9 mouse cellular contexts compared by ENCODE assay signal in the genomic region with DNA sequence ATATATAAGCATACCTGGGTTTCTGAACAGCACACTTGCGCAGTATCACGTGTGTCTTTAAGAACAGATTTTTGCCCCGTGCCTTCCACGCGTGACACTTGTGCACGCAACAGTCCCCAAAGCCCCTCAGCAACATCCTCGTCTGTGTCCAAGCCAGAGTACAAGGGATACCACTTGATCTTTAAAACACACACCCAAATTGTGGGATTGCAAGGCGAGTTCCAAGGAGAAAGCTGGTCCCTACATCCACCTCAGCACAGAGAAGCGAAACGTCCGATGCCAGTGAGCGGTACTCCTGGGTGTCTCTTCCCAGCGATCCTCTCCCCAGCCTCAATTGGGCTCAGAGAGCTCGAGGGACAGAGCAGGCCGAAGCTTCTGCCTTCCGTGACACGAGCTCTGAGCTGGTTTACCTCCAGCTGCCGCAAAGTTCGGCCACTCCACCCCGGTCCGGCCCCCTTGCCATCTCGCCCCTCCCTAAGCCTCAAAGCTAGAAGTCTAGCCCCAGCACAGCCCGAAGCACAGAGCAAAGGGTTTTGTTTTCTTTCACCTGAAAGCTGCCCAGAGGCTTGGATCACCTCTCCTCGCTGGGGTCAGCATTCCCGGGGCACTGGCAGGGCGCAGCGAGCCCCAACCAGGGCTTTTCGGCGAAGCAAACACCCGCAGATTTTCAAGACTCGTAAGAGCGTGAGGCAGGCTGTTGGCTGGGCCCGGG. TPM values are rescaled to one million over a fixed set of nuclear protein-coding genes. Genes with fewer than 3 reads are reported as not detected.
A peak's percentile ranks its signal among the peaks of the same experiment; 100 is the strongest.
DNase-seq lines count a peak whose midpoint lies in the region; ATAC-seq and TF ChIP-seq lines count a peak whose summit lies in the region.
"Had no signal": no experiment of that assay in that cellular context is flagged by ENCODE, and none has a peak within 500 bp of the region (broad histone marks: within the 10 kb centered on the region; RNA-seq: fewer than 3 reads in every experiment).

No protein-coding gene starts in this region.

- 3% methylated on average over 33 of the region's 33 CpGs for WGBS in kidney, embryonic 14.5 days
- 2% methylated on average over 33 of the region's 33 CpGs for WGBS in hindbrain, postnatal 0 days
- 1% methylated on average over 33 of the region's 33 CpGs for WGBS in neural tube, embryonic 11.5 days

- peak overlapping the region; percentile 44 for H3K4me3 ChIP-seq in kidney, embryonic 14.5 days (ENCODE audit: low read length)
- H3K4me3 ChIP-seq in hindbrain, postnatal 0 days (ENCODE audit: low read length) = peak overlapping the region; percentile 36
- peak overlapping the region; percentile 33 for H3K4me3 ChIP-seq in neural tube, embryonic 11.5 days (ENCODE audit: low read depth, low read length)

- peaks cover 87% of the 10 kb centered on the region for H3K27me3 ChIP-seq in kidney, embryonic 14.5 days (ENCODE audit: control insufficient read depth, insufficient read depth, low read length)
- peaks cover 72% of the 10 kb centered on the region for H3K27me3 ChIP-seq in hindbrain, postnatal 0 days (ENCODE audit: insufficient read depth, low read length)
- H3K27me3 ChIP-seq in neural tube, embryonic 11.5 days (ENCODE audit: control insufficient read depth, insufficient read depth, low read length) = peaks cover 94% of the 10 kb centered on the region

- ATAC-seq in kidney, embryonic 14.5 days (ENCODE audit: low FRiP score, low TSS enrichment) = no peak
- ATAC-seq in hindbrain, postnatal 0 days = no peak
- ATAC-seq in neural tube, embryonic 11.5 days (ENCODE audit: insufficient read depth, low FRiP score, low TSS enrichment) = no peak
- no peak for ATAC-seq in activated CD4-positive, CD25-positive, alpha-beta regulatory T cell, adult 4 months

- no peak overlapping the region for H3K9ac ChIP-seq in kidney, embryonic 14.5 days (ENCODE audit: low read depth, low read length)
- H3K9ac ChIP-seq in hindbrain, postnatal 0 days (replicated peaks; ENCODE audit: low read length) = 0 out of 2 replicates have a peak overlapping the region, but pooled peaks have one; percentile 31
- H3K9ac ChIP-seq in neural tube, embryonic 11.5 days (ENCODE audit: low read length) = no peak overlapping the region; the same call in 1 of the 2 replicates

- no peaks in the 10 kb centered on the region for H3K36me3 ChIP-seq in kidney, embryonic 14.5 days (ENCODE audit: control insufficient read depth, insufficient read depth, low read length)
- H3K36me3 ChIP-seq in hindbrain, postnatal 0 days (ENCODE audit: insufficient read depth, low read length) = no peaks in the 10 kb centered on the region
- no peaks in the 10 kb centered on the region for H3K36me3 ChIP-seq in neural tube, embryonic 11.5 days (ENCODE audit: control insufficient read depth, insufficient read depth, low read length)

- intact Hi-C loops in gastrocnemius, postnatal 14 days (cut with DNase I; ENCODE audit: low total_unique reads) = no loop called here

- no peak overlapping the region for H3K27ac ChIP-seq in kidney, embryonic 14.5 days (ENCODE audit: low read depth, low read length)
- peak overlapping the region; percentile 48; the same call in 1 of the 2 replicates for H3K27ac ChIP-seq in hindbrain, postnatal 0 days
- H3K27ac ChIP-seq in neural tube, embryonic 11.5 days (ENCODE audit: low read depth, low read length) = no peak overlapping the region

- no peak for TF ChIP-seq CTCF in hindbrain, postnatal 0 days (IDR thresholded peaks at IDR 0.05; ENCODE audit: low read depth)

- peaks cover 18% of the 10 kb centered on the region for H3K4me1 ChIP-seq in kidney, embryonic 14.5 days (ENCODE audit: control insufficient read depth, insufficient read depth, low read length)
- peaks cover 13% of the 10 kb centered on the region for H3K4me1 ChIP-seq in hindbrain, postnatal 0 days (ENCODE audit: insufficient read depth, low read length)
- H3K4me1 ChIP-seq in neural tube, embryonic 11.5 days (ENCODE audit: control insufficient read depth, insufficient read depth, low read length) = peaks cover 15% of the 10 kb centered on the region

- peak overlapping the region; percentile 72 for H3K4me2 ChIP-seq in kidney, embryonic 14.5 days (replicated peaks; ENCODE audit: low read depth, low read length)
- H3K4me2 ChIP-seq in hindbrain, postnatal 0 days (ENCODE audit: low read depth, low read length) = peak overlapping the region; percentile 58
- peak overlapping the region; percentile 68 for H3K4me2 ChIP-seq in neural tube, embryonic 11.5 days (ENCODE audit: low read depth)

- DNase-seq in kidney, postnatal 25 days = no peak
- DNase-seq in embryo, embryonic 9.5 days (ENCODE audit: extremely low spot score) = peak; percentile 63
- no peak for DNase-seq in hindbrain, postnatal 0 days (ENCODE audit: low spot score)
- peak; percentile 58 for DNase-seq in neural tube, embryonic 11.5 days (ENCODE audit: low spot score)
- no peak for DNase-seq in gastrocnemius, postnatal 14 days
- DNase-seq in layer of hippocampus, postnatal 25 days (ENCODE audit: extremely low spot score in 1 of 2, low spot score in 1 of 2) = no peak

- no peaks in the 10 kb centered on the region for H3K9me3 ChIP-seq in kidney, embryonic 14.5 days (ENCODE audit: control insufficient read depth, low read length)
- no peaks in the 10 kb centered on the region for H3K9me3 ChIP-seq in hindbrain, postnatal 0 days (ENCODE audit: low read length)
- no peaks in the 10 kb centered on the region for H3K9me3 ChIP-seq in neural tube, embryonic 11.5 days (ENCODE audit: control insufficient read depth, low read length)

RNA-seq across cellular contexts. Expression of gene Foxl2, which starts 0.5 kb away (rescaled TPM):
- not detected in 2 replicates for polyA plus RNA-seq in kidney, embryonic 14.5 days (2014; fragmentation: Nextera tagmentation; extraction: Ambion mirVana)
- 0.04 and 0.05 TPM in 2 replicates for total RNA-seq in hindbrain, postnatal 0 days (2014; rRNA removed)
- 0.28 and 0.57 TPM in 2 replicates for polyA plus RNA-seq in hindbrain, postnatal 0 days (2015; fragmentation: Nextera tagmentation; extraction: Ambion mirVana)
- 0.30 and 0.36 TPM in 2 replicates for polyA plus RNA-seq in neural tube, embryonic 11.5 days (2014; fragmentation: Nextera tagmentation; extraction: Ambion mirVana)
- total RNA-seq in gastrocnemius, postnatal 14 days (2021) = not detected
- under 1 TPM; 0.81 to 0.82 TPM for total RNA-seq in layer of hippocampus, postnatal 25 days (2021)
- polyA plus RNA-seq in activated CD4-positive, CD25-positive, alpha-beta regulatory T cell, adult 4 months (2017; shearing (Covaris generic)) = not detected

RNA-seq across cellular contexts. Expression of gene Faim, which starts 31.6 kb away (rescaled TPM):
- 52.0 and 55.7 TPM in 2 replicates for polyA plus RNA-seq in kidney, embryonic 14.5 days (2014; fragmentation: Nextera tagmentation; extraction: Ambion mirVana)
- 31.3 and 32.1 TPM in 2 replicates for total RNA-seq in hindbrain, postnatal 0 days (2014; rRNA removed)
- polyA plus RNA-seq in hindbrain, postnatal 0 days (2015; fragmentation: Nextera tagmentation; extraction: Ambion mirVana) = 116 and 123 TPM in 2 replicates
- polyA plus RNA-seq in neural tube, embryonic 11.5 days (2014; fragmentation: Nextera tagmentation; extraction: Ambion mirVana) = 75.0 and 76.5 TPM in 2 replicates
- total RNA-seq in gastrocnemius, postnatal 14 days (2021) = 1 to 10 TPM; 4.0 to 4.5 TPM
- 10 to 100 TPM; 55.0 to 60.5 TPM for total RNA-seq in layer of hippocampus, postnatal 25 days (2021)
- polyA plus RNA-seq in activated CD4-positive, CD25-positive, alpha-beta regulatory T cell, adult 4 months (2017; shearing (Covaris generic)) = 10 to 100 TPM; 62.0 to 71.2 TPM

RNA-seq across cellular contexts. Expression of gene 7420426K07Rik, which starts 51.6 kb away (rescaled TPM):
- not detected in 2 replicates for polyA plus RNA-seq in kidney, embryonic 14.5 days (2014; fragmentation: Nextera tagmentation; extraction: Ambion mirVana)
- not detected in 2 replicates for total RNA-seq in hindbrain, postnatal 0 days (2014; rRNA removed)
- not detected in 2 replicates for polyA plus RNA-seq in hindbrain, postnatal 0 days (2015; fragmentation: Nextera tagmentation; extraction: Ambion mirVana)
- polyA plus RNA-seq in neural tube, embryonic 11.5 days (2014; fragmentation: Nextera tagmentation; extraction: Ambion mirVana) = not detected in 2 replicates
- not detected for total RNA-seq in gastrocnemius, postnatal 14 days (2021)
- not detected for total RNA-seq in layer of hippocampus, postnatal 25 days (2021)
- not detected for polyA plus RNA-seq in activated CD4-positive, CD25-positive, alpha-beta regulatory T cell, adult 4 months (2017; shearing (Covaris generic))
- polyA plus RNA-seq: gonadal fat pad, adult 2 months had no signal

Comparison
In these comparisons a context has a peak if more than half of its experiments do, and no peak if none do; other contexts are left out.
1. DNase-seq: peak in embryo, embryonic 9.5 days (single experiment) and neural tube, embryonic 11.5 days (single experiment); none in kidney, postnatal 25 days (0 of 2), hindbrain, postnatal 0 days (single experiment), gastrocnemius, postnatal 14 days (single experiment) and layer of hippocampus, postnatal 25 days (0 of 2).
2. Peak in every context shown above with its lines, with median percentiles within 50 percentile points of each other: H3K4me2 ChIP-seq and H3K4me3 ChIP-seq.